Mouse (Mus musculus) urinary bladder, postnatal 0 days (tissue): ENCODE results near the gene Ifi209. TPM values are rescaled to one million over a fixed set of nuclear protein-coding genes. Genes with fewer than 3 reads are reported as not detected.

Source experiments
- microRNA-seq: library from miRNA; unstranded; fragments of <30 nt; microRNA quantifications from one replicate; pipeline ENCODE4, GENCODE M21; 2016
- polyA plus RNA-seq: library from polyadenylated mRNA; unstranded; fragments of >200 nt; fragmentation: Nextera tagmentation; extraction: Ambion mirVana; gene quantifications from 2 replicates; pipeline ENCODE4 v1.2.1, GENCODE M21; 2015

The Ifi209 gene
- 0.30 and 0.75 TPM in 2 replicates for polyA plus RNA-seq

DNA sequence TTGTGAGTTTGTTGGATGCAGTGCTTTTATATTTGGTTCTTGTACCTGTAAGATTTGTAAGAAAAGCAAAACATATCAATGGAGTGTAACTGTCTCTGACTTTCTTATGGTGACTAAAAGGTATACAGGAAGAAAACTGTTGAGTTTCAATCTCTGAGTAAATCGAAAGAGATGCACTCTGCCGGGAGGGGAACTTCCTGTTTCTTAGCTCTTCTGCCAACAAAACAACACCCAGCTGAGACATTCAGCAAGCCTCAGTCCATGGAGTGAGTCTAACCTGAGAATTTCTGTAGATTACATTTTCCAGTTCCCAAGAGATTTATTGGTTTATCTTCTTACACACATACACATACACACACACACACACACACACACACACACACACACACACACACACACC, at the start of gene Ifi209:
Gene Ifi209 (plus strand): TSS at position 296 of the 400 bp plus-strand sequence.

GRCm38 (mm10) chr1:173598838-173599494, 31.8 kb upstream of the Ifi209 start, which contains the start of gene Ifi213:
Gene Ifi213 (minus strand): TSS chr1:173599274.

GRCm38 (mm10) chr1:173673458-173674097, 42.9 kb downstream of the Ifi209 start, which contains the start of gene Ifi208:
Gene Ifi208 (plus strand): TSS chr1:173673675.

Small RNA genes within 50 kb of the gene (microRNA-seq; reads per million reads assigned to microRNA genes)
- not detected for gene Gm44339

Other genes with a start within 250 kb of the Ifi209 start
- gene Ifi206, start 139.9 kb upstream of the Ifi209 start, polyA plus RNA-seq: 0.14 and 0.17 TPM in 2 replicates
- gene Ifi214, start 95.0 kb upstream of the Ifi209 start, polyA plus RNA-seq: not detected in 2 replicates
- 0.11 and 0.50 TPM in 2 replicates for gene Ifi213, start 31.6 kb upstream of the Ifi209 start, polyA plus RNA-seq
- not detected in 2 replicates for gene Ifi208, start 42.8 kb downstream of the Ifi209 start, polyA plus RNA-seq
- 1.5 and 1.6 TPM in 2 replicates for gene Ifi207, start 110.8 kb downstream of the Ifi209 start, polyA plus RNA-seq
- 4.9 and 5.0 TPM in 2 replicates for gene Ifi204, start 136.0 kb downstream of the Ifi209 start, polyA plus RNA-seq